Mouse (Mus musculus) E14TG2a.4 (cell line): ENCODE data around the gene Hipk4.

ENCODE experiments used
- CTCF ChIP-seq: conservative IDR thresholded peaks from 2 replicates; pipeline ENCODE4 v1.5.1; 2014; ENCODE audit warnings: low read length
- POU5F1 ChIP-seq: IDR thresholded peaks from 2 replicates; pipeline ENCODE4 v1.6.1; 2014; ENCODE audit warnings: low read length, borderline replicate concordance

- TF ChIP-seq CTCF (peak; percentile 99), POU5F1 (no peak)
Measured at GRCm38 (mm10) chr7:27490543-27491329, 32.3 kb upstream of the Hipk4 start.
